Mouse (Mus musculus) heart, adult 2 months (tissue): ENCODE data around the gene Wnt5b. TPM values are rescaled to one million over a fixed set of nuclear protein-coding genes. Genes with fewer than 3 reads are reported as not detected.

Experiments
- DNase-seq, 2 experiments: peaks; one replicate each; pipeline ENCODE4 v3.0.0; 2021
- H3K27ac ChIP-seq: fragments of 200-600 bp; 2 replicates; pipeline ENCODE4 v1.8.1; 2022
- H3K27me3 ChIP-seq: fragments of 200-500 bp; 2 replicates; pipeline ENCODE4 v1.6.1; 2012; ENCODE audit warnings: mild to moderate bottlenecking, low read length, inconsistent platforms, mixed read lengths; ENCODE audit not compliant: control insufficient read depth, insufficient read depth
- H3K36me3 ChIP-seq: fragments of 200-500 bp; 2 replicates; pipeline ENCODE4 v1.6.1; 2012; ENCODE audit warnings: low read length, inconsistent platforms; ENCODE audit not compliant: control insufficient read depth, insufficient read depth
- H3K4me1 ChIP-seq: fragments of 200-500 bp; 2 replicates; pipeline ENCODE4 v1.6.1; 2011; ENCODE audit warnings: low read length; ENCODE audit not compliant: control insufficient read depth, insufficient read depth
- H3K4me3 ChIP-seq: fragments of 200-600 bp; 2 replicates; pipeline ENCODE4 v1.8.1; 2022
- H3K79me2 ChIP-seq: fragments of 200-500 bp; replicated peaks from 2 replicates; pipeline ENCODE4 v1.6.1; 2012; ENCODE audit warnings: mild to moderate bottlenecking, inconsistent platforms, low read length, moderate library complexity, mixed read lengths; ENCODE audit not compliant: control insufficient read depth, insufficient read depth
- H3K9ac ChIP-seq: fragments of 200-500 bp; 2 replicates; pipeline ENCODE4 v1.6.1; 2012; ENCODE audit warnings: low read depth, mild to moderate bottlenecking, control low read depth, inconsistent platforms, low read length, mixed read lengths
- CTCF ChIP-seq: fragments of 200-600 bp; IDR thresholded peaks from 2 replicates; pipeline ENCODE4 v1.8.1; 2022; ENCODE audit warnings: antibody characterized with exemption, mild to moderate bottlenecking, moderate library complexity
- EP300 ChIP-seq: fragments of 200-500 bp; IDR thresholded peaks from 2 replicates; pipeline ENCODE4 v1.6.1; 2011; ENCODE audit warnings: low read depth, low read length, control low read depth; ENCODE audit not compliant: insufficient read depth
- POLR2A ChIP-seq: fragments of 200-500 bp; IDR thresholded peaks from 2 replicates; pipeline ENCODE4 v1.6.1; 2011; ENCODE audit warnings: mild to moderate bottlenecking, low read depth, low read length, control low read depth; ENCODE audit not compliant: insufficient read depth
- WGBS: fragments of 180-500 bp; shearing (Covaris S2); methylation state at CpG from one replicate; pipeline ENCODE4 v1.1.7; 2018; 5-methylcytosine and 5-hydroxymethylcytosine counted together
- intact Hi-C: fragments of 180-260 bp; cut with DNase I; formaldehyde crosslinking; loops from one replicate; pipeline ENCODE4 v1.15.1; 2025
- polyA plus RNA-seq: library from polyadenylated mRNA; depleted of rRNA; stranded (reverse); fragments of >200 nt; gene quantifications from 2 replicates; pipeline ENCODE4 v1.2.3, GENCODE M21; 2012
- total RNA-seq, 2 experiments: library from RNA; stranded (reverse); gene quantifications; 2 replicates each; pipeline ENCODE4 v1.2.3; 2021

Gene Wnt5b
- total and polyA plus RNA-seq, 3 experiments, result 2.4 to 3.0 (median 2.9) TPM

DNA sequence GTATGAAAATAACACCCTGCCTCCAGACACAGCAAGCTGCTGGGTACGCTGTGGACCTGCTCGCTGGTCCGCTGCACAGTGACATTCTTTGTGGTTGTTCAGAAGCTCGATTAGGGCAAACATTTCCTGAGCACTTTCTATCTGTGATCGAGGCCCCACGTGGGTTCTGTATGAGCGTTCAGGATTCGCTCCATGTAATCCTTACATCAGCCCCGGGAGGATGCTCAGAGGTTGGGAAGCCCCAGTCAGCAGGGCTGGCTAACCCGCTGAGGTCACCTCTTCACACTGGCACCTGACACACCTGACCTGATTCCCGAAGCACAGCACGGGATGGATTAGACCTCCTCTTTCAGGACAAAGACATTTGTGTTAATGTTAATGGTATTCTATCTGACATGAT is 8.3 kb downstream of the Wnt5b start:
- intact Hi-C loops, result no loop called here
- H3K4me3 ChIP-seq, result no peak overlapping the region
- TF ChIP-seq POLR2A (no peak), EP300 (no peak), CTCF (no peak)
- H3K27me3 ChIP-seq, result no peaks in the 10 kb centered on the region
- 77% methylated on average over 12 of the region's 12 CpGs for WGBS
- no peaks in the 10 kb centered on the region for H3K79me2 ChIP-seq
- no peak overlapping the region for H3K9ac ChIP-seq
- no peaks in the 10 kb centered on the region for H3K36me3 ChIP-seq
- no peaks in the 10 kb centered on the region for H3K4me1 ChIP-seq
- no peak for DNase-seq
- H3K27ac ChIP-seq, result no peak overlapping the region

DNA sequence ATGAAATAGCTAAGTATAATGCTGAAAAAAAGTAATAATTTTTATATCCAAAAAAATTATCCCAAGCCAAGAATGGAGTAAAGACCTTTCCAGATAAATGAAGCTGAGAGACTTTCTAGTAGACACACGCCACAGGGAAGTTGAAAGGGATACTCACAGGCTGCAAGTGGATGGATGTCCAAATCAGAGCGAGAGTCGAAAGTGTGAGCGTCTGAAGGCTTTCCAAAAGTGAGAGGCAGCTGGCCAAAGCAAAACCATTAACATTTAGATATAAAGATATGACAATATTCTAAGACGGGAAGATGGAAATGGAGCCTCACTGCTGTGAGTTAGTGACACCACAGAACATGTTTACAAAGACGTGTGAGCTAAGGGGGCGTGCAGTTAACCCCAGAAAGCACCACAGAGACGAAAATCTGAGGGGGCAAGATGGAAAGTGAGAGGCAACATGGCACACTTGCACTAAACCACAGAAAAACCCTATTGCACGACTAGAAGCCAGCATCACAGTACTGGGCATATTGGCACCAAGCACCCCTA is 10.9 kb downstream of the Wnt5b start:
- Histone ChIP-seq H3K27me3 (no peaks in the 10 kb centered on the region), H3K79me2 (no peaks in the 10 kb centered on the region), H3K36me3 (no peaks in the 10 kb centered on the region), H3K4me3 (no peak overlapping the region), H3K27ac (no peak overlapping the region), H3K9ac (no peak overlapping the region), H3K4me1 (no peaks in the 10 kb centered on the region)
- WGBS, result 73% methylated on average over 9 of the region's 9 CpGs
- TF ChIP-seq CTCF, result no peak
- no peak for TF ChIP-seq POLR2A
- intact Hi-C loops, result no loop called here
- DNase-seq, result no peak

DNA sequence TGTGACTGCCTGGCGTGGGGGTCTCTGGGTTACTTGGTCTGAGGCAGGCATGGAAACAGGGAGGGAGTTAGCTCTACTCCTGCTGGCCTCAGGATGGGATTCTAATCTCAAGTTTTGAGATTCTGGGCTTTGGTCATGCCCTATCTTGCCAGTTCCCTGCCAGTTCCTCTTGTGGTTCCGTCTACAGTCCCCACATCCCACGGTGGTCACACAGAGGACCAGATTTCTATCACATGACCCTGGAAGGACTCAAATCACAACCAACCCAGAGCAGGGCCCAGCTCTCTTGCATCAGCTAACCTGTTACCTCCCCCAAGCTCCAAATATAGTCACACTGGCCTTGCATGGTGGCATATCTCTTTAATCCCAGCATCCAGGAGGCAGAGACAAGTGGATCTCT is 14.5 kb downstream of the Wnt5b start:
- Histone ChIP-seq H3K27ac (no peak overlapping the region), H3K79me2 (no peaks in the 10 kb centered on the region), H3K9ac (no peak overlapping the region), H3K36me3 (no peaks in the 10 kb centered on the region), H3K27me3 (no peaks in the 10 kb centered on the region), H3K4me1 (no peaks in the 10 kb centered on the region), H3K4me3 (no peak overlapping the region)
- no peak for TF ChIP-seq EP300
- no peak for TF ChIP-seq POLR2A
- TF ChIP-seq CTCF, result no peak
- intact Hi-C loops, result no loop called here
- DNase-seq, result no peak
- WGBS, result 64% methylated on average over 3 of the region's 3 CpGs

DNA sequence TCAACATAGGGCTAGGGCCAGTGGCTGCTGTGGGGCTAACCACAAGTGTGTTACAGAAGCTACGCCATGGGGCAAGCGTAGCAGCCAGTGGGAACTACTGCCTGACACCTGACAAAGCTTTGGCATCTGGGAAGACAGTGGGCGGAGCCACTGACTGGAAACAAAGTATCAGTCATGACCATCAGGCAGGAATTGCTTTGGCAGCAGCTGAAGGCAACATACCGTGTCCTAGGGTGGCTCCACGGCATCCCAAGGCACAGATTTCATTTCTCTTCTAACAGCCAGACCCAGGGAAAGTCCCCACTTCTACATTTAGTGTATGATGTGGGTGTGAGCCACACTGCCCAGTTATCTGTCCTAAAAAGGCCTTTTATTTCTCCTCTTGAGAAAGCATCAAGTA is 17.6 kb downstream of the Wnt5b start:
- intact Hi-C loops, result no loop called here
- TF ChIP-seq POLR2A, result no peak
- no peak for TF ChIP-seq EP300
- no peak for TF ChIP-seq CTCF
- Histone ChIP-seq H3K27me3 (no peaks in the 10 kb centered on the region), H3K9ac (no peak overlapping the region), H3K36me3 (no peaks in the 10 kb centered on the region), H3K79me2 (no peaks in the 10 kb centered on the region), H3K27ac (no peak overlapping the region), H3K4me3 (no peak overlapping the region), H3K4me1 (no peaks in the 10 kb centered on the region)
- WGBS, result 59% methylated on average over 5 of the region's 5 CpGs
- DNase-seq, result no peak

GRCm38 (mm10) chr6:119521931-119522391 is 22.2 kb downstream of the Wnt5b start:
- Histone ChIP-seq H3K9ac (no peak overlapping the region), H3K36me3 (no peaks in the 10 kb centered on the region), H3K27ac (no peak overlapping the region), H3K4me1 (no peaks in the 10 kb centered on the region; the same call in 1 of the 2 replicates), H3K27me3 (no peaks in the 10 kb centered on the region), H3K79me2 (no peaks in the 10 kb centered on the region), H3K4me3 (no peak overlapping the region)
- TF ChIP-seq EP300 (no peak), POLR2A (no peak), CTCF (no peak)
- WGBS, result 29% methylated on average over 3 of the region's 3 CpGs
- DNase-seq, result no peak
- intact Hi-C loops, result no loop called here

GRCm38 (mm10) chr6:119521482-119521900 is 22.7 kb downstream of the Wnt5b start:
- Histone ChIP-seq H3K9ac (no peak overlapping the region), H3K27me3 (no peaks in the 10 kb centered on the region), H3K36me3 (no peaks in the 10 kb centered on the region), H3K4me1 (no peaks in the 10 kb centered on the region; the same call in 1 of the 2 replicates), H3K4me3 (no peak overlapping the region), H3K27ac (no peak overlapping the region), H3K79me2 (no peaks in the 10 kb centered on the region)
- peak; percentile 48 for TF ChIP-seq CTCF
- TF ChIP-seq POLR2A, result no peak
- no peak for TF ChIP-seq EP300
- no peak for DNase-seq
- intact Hi-C loops, result no loop called here
- WGBS, result 69% methylated on average over 3 of the region's 3 CpGs

GRCm38 (mm10) chr6:119520731-119521130 is 23.4 kb downstream of the Wnt5b start:
- TF ChIP-seq CTCF (no peak), POLR2A (no peak), EP300 (no peak)
- H3K4me3 ChIP-seq, result no peak overlapping the region
- no peaks in the 10 kb centered on the region for H3K36me3 ChIP-seq
- H3K9ac ChIP-seq, result no peak overlapping the region
- no peaks in the 10 kb centered on the region for H3K27me3 ChIP-seq
- no peaks in the 10 kb centered on the region; the same call in 1 of the 2 replicates for H3K4me1 ChIP-seq
- intact Hi-C loops, result no loop called here
- no peak overlapping the region for H3K27ac ChIP-seq
- no peak for DNase-seq
- 33% methylated on average over 9 of the region's 9 CpGs for whole genome bisulfite sequencing
- H3K79me2 ChIP-seq, result no peaks in the 10 kb centered on the region
